Mouse (Mus musculus): Measurements from ENCODE around the gene Ccdc62.

GRCm38 (mm10) chr5:123952365-123953045 is 22.0 kb downstream of the Ccdc62 start:
- TF ChIP-seq POLR2A (IDR thresholded peaks at IDR 0.05; ENCODE audit: borderline replicate concordance, control insufficient read depth, low read depth, low read length) = no peak
- no peak for TF ChIP-seq CTCF (IDR thresholded peaks at IDR 0.05; ENCODE audit: control insufficient read depth, insufficient read depth, low read length)
